Mouse (Mus musculus) cerebellum, adult 2 months (tissue): ENCODE measurements around the gene Hcrtr1.

ENCODE experiments used
- CTCF ChIP-seq: fragments of 200-500 bp; IDR thresholded peaks from 2 replicates; pipeline ENCODE4 v1.5.1; 2011; ENCODE audit warnings: low read depth, mild to moderate bottlenecking, control low read depth, low read length, moderate library complexity, borderline replicate concordance; ENCODE audit not compliant: insufficient read depth
- POLR2A ChIP-seq: fragments of 200-500 bp; IDR thresholded peaks from 2 replicates; pipeline ENCODE4 v1.6.1; 2011; ENCODE audit warnings: low read length, control low read depth, borderline replicate concordance; ENCODE audit not compliant: insufficient read depth

DNA sequence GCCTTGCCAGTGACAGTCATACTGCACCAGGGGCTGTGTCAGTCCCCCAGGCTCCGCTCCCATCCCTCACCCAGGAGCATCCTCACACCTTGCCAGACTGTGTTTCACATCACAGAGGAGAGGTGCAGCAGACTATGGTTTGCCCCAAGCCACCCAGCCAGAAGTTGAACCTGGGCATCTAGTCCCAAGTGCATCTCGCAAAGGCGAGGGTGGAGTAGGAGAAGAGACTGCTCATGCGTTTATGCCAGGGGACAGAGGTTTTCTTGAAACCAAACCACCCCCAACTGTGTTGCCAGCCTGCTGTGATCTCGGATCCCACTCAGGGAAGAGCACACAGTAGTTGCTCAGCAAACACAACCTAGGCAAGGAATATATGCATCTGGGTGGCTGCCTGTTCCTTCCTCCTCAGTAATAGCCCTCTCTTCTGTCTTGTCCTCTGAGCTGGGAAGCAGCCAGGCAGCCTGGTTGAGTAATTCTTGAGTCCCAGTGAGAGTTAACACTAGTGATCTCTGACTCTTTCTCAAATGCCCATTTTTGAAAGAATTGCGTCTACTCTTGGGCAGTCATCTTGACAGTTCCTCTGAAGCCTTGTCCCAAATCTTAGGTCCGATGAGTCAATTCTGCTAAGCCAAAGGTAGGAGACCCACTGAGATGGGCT, 7.6 kb downstream of the Hcrtr1 start:
- no peak for TF ChIP-seq POLR2A
- TF ChIP-seq CTCF: no peak
